Mouse (Mus musculus) left cerebral cortex, postnatal 10 days (tissue): Measurements from ENCODE around the gene Gm7075. TPM values are rescaled to one million over a fixed set of nuclear protein-coding genes. Genes with fewer than 3 reads are reported as not detected.
A peak's percentile ranks its signal among the peaks of the same experiment; 100 is the strongest.
"Not testable (repeated sequence)": the region's sequence is repeated elsewhere in the genome, so short reads cannot be mapped to it uniquely, and the experiment has no call there.

Experiments used
- DNase-seq, 2 experiments: peaks; one replicate each; pipeline ENCODE4 v3.0.0; 2021 to 2022; ENCODE audit warnings: low spot score in 2 of 2, mixed read lengths in 1 of 2; ENCODE audit errors: extremely low spot score in 1 of 2
- intact Hi-C: fragments of 180-260 bp; cut with DNase I; formaldehyde crosslinking; loops from one replicate; pipeline ENCODE4 v1.15.1; 2025
- total RNA-seq, 2 experiments: library from RNA; stranded (reverse); gene quantifications; 2 replicates each; pipeline ENCODE4 v1.2.3; 2021

The Gm7075 gene
- total RNA-seq, 2 experiments from 2014 or later = not detected

DNA sequence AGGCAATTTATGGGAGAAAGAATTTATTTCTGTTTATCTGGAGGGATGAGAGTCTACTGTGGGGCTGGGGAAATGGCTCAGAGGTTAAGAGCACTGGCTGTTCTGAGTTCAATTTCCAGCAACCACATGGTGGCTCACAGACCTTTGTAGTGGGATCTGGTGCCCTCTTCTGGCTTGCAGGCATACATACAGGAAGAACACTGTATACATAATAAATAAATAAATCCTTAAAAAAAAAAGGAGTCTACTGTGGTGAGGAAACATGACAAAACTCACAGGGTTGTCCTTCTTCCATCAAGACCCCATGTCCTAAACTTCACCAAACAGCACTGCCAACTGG, 2.9 kb upstream of the Gm7075 start:
- peak in 1 of 2 experiments; percentile 31 for DNase-seq
- intact Hi-C loops = loop anchor here (5.0 to 10.0 kb wide), 3 partner anchors 53 to 660 kb away; no protein-coding TSS in a partner anchor

DNA sequence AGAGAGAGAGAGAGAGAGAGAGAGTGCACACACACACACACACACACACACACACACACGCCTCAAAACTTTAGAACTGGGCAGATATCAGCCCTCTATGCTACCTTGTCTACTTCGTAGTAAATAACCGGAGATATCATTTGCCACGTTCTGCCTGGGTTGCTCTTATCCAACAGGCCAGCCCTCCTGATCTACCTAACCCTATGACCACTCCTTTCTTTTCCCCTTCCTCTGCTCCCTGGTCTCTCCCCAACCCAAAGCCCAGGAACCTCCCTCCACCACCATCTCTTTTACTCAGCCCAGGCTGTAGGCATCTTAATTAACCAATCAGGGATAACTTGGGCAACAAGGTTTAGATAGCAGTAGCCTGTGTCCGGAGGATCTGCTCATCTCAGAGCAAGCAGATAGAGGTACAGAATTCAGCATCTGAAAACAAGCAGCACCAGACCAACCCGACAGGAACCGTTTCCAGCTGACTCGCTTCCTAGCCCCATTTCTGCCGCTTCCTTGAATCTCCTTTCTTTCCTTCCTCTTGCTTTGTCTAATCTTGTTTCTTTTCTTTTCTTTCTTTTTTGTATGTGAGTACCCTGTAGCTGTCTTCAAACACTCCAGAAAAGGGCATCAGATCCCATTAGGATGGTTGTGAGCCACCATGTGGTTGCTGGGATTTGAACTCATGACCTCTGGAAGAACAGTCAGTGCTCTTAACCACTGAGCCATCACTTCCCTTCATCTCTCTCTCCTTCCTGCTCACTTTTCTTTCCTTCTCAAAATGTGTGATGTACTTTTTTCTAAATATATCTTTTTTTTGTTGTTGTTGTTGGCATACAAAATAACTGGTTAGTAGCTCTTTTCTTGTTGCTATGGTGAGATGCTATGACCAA, 2.2 kb upstream of the Gm7075 start:
- intact Hi-C loops = loop anchor here (5.0 to 10.0 kb wide), 3 partner anchors 53 to 661 kb away; no protein-coding TSS in a partner anchor
- DNase-seq = no peak

DNA sequence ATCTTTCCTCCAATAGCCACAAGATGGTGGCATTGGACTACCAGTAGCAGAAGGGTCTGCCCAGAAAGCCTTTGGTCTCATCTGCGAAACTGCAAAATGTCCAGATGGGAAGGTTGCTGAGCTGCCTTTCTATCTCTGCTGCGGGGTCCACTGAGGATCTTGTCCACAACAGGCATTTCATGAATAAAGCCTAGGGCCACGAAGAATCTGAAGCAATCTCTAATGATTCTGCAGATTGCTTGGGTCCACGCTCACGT, 1.1 kb upstream of the Gm7075 start:
- no peak for DNase-seq
- intact Hi-C loops = loop anchor here (5.0 to 10.0 kb wide), 3 partner anchors 55 to 662 kb away; no protein-coding TSS in a partner anchor

DNA sequence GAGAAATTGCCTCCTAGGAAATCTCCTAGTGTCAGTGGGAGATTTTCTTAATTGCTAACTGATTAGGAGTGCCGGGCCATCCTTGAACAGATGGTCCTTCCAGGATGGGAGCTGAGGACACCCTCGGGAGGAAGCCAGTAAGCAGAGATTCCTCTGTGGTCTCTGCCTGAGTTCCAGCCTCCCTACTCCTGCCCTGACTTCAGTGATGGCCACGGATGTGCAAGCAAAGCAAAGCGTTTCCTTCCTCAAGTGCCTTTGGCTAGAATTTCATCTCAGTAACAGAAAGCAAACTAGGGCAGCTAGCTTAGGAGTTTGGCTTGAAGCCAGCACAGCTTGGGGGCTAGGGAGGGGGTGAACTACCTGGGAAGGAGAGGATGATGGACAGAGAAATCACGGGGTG, 4.5 kb downstream of the Gm7075 start:
- DNase-seq = no peak
- intact Hi-C loops = no loop called here

DNA sequence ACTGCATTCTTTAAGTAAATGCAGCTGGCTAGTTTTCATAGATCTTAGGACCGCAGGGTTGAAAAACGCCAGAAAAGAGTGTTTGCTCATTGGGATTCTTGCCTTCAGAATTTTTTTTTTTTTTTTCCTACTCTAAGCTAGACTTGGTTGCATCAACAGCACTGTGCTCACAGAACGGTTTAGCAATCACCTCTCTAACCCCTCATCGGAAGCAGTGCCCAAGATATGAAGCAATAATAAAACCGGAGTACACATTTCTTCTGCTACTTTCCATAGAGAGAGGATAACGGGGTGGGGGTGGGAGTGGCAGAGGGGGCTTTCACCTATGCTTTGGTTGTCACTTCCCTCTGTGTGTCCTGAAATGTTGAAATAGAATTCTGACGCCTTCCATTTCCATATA, 5.7 kb downstream of the Gm7075 start:
- DNase-seq = no peak
- intact Hi-C loops = no loop called here

DNA sequence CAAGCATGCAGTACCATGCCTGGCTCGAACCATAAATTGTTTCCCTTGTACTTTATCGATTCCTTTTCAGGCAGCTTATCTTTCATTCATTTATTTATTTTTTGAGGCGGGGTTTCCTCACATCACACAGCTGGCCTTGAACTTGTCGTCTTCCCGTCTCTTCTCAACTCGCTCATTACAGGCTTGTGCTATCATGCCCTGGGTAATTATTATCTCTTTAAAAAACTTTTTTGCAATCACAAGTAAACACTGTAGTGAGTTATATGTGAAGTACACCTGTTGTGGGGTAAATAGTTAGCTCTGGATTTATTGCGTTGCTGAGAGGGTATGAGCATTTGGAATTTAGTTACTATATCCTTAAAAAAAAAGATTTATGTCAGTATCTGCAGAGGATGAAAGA, 6.3 kb downstream of the Gm7075 start:
- DNase-seq = no peak
- intact Hi-C loops = no loop called here

DNA sequence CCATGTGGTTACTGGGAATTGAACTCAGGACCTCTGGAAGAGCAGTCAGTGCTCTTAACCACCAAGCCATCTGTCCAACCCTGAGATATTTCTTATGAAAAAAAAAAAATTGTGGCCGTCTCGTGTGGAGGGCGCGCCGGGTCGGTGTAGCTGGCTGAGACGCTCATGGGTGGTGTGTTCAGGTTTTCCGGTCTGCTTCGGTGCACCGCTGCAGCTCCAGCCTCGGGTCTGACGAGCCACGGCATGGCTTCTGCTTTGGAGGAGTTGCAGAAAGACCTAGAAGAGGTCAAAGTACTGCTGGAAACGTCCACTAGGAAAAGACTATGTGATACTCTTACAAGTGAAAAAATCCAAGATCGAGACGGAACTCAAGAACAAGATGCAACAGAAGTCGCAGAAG, 8.8 kb downstream of the Gm7075 start:
- no peak for DNase-seq
- intact Hi-C loops = no loop called here

DNA sequence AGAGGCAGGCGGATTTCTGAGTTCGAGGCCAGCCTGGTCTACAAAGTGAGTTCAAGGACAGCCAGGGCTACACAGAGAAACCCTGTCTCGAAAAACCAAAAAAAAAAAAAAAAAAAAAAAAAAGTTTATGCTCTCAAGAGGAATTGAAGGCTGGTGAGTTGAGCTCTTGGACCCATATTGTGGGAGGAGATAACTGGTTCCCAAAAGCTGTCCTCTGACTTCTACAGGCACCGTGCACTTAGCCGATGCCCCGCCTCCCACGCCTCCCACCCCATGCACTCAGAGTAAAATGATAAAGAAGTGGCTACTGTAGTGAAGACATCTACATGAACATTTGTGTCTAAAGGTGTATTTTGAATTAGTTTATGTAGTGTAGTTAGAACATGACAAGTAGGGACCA, 9.9 kb downstream of the Gm7075 start:
- DNase-seq, intact Hi-C loops: not testable (repeated sequence)

DNA sequence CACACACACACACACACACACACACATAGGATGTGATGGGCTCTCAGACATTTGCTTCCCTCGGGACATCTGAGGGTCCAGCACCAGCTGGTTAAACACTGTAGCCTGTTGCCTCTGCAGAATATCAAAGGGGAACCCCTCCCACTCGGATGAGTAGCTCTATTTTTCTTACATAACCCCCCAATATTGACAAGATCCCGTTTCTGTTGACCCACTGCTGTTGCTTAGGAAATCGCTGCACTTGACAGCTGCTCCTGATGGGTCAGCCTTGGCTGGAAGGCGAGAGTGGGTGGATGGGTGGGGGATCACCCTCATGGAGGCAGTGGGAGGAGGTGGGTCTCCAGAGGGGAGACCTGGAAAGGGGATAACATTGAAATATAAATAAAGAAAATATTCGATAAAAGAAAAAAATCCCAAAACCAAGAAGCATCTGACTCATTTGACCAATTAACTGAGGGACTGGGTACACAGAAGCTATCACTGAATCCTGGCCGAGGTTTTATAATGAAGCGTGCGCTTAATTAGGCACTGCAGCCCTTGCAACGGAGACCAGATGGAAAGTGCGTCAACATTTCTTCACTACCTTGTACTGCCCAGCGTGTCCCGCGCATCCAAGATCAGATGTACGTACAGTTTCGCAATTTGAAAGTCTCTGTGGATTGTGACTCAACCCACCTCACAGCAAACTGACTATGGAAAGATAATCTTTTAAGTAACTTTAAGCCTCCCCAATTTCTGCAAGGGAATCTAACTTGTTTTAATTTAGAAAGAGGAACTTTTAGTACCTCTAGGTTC, 11.2 kb downstream of the Gm7075 start:
- intact Hi-C loops = no loop called here
- no peak for DNase-seq

DNA sequence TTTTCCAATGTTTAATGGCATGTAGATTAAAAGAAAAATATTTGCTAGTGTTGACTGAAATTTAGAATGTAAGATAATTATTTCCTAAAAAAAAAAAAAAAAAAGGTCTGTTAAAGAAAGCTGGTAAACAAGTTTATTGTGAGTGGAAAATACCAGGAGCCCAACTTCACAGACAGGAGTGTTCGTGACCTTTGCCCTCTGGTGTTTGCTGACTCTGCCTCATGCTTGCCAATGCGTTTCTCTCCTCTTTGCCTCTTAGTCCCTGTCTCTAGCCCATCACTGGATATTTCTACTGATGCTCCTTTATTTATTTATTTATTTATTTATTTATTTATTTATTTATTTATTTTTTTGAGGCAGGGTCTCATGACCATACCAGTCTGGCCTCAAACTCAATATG, 18.0 kb downstream of the Gm7075 start:
- DNase-seq = no peak
- intact Hi-C loops = no loop called here

DNA sequence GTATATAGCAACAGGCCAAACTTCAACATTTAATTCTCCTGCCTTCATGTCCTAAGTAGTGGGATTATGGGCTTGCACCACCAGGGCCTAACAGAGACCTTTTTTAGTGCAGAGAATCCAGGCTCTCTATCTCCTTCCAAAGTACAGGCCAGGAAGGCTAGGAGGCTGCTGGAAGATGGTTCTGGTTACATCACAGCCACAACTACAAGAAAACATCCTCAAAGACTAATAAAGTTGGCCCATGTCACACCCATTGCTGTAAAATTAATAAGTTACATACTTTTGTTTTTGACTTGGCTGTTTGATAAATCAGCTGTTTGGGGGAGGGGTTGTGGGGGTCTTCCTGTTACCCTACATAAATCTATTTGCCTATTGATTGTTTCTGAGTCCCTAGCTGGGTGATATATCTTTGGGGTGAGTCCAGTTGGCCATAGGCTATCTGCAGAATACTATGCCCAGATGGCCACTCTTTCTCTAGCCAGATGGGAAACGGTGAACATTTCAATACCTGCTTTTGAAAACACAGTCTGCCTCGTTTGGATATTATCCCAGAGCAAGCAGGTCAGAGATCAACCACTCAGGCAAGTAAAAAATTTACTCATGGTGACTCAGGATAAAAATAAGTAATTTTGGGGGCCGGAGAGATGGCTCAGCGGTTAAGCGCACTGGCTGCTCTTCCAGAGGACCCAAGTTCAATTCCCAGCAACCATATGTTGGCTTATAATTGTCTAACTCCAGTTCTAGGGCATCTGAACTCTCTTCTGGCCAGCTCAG, 18.7 kb downstream of the Gm7075 start:
- intact Hi-C loops = no loop called here
- no peak for DNase-seq

DNA sequence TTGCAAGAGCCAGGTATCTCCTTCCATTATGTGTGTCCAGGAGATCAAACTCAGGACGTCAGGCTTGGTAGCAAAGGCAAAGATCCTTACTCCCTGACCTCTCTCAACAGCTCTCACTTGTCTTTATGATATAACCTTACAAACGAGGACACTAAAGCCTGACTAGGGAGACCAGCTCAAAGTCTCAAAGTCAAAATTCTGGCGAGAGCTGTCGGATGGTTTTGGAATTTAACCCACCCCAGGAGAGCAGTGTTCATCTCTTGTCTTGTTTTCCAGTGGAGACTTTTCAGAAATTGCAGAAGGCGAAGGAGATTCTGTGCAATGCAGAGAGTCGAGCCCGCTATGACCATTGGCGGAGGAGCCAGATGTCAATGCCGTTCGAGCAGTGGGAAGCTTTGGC, 24.6 kb downstream of the Gm7075 start:
- intact Hi-C loops = no loop called here

DNA sequence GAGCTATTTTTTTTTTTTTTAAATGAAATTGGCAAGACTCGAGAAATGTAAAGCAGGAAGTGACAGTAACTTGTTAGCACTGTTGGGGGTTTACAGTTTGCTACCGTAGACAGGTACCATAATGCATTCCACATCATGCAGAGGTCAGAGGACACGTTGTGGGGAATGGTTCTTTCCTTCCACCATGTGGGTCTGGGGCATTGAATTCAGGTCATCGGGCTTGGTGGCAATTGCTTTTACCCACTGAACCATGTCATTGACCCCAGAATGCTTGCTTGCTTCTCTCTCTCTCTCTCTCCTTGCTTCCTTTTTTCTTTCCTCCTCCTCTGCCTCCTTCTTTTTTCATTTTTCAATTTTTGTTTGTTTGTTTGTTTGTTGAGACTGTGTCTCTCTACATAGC, 32.6 kb downstream of the Gm7075 start:
- DNase-seq = no peak
- intact Hi-C loops = no loop called here

More for the DNA sequence above, 24.6 kb downstream of the Gm7075 start:
- no peak for DNase-seq

DNA sequence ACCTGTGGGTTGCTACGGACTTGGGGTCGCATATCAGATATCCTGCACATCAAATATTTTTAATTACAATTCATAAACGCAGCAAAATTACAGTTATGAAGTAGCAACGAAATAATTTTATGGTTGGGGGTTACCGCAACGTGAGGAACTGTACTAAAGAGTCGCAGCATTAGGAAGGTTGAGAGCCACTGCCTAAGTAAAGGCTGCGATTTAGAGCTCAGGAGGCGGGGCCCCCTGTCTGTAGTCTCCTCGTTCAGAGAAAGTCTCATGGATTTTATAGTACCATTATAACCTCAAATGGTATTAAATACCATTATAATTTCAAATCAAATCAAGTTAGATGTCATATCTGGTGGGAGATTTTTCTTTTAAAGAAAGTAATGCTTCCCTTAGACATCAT, 34.6 kb downstream of the Gm7075 start:
- no peak for DNase-seq
- intact Hi-C loops = no loop called here

DNA sequence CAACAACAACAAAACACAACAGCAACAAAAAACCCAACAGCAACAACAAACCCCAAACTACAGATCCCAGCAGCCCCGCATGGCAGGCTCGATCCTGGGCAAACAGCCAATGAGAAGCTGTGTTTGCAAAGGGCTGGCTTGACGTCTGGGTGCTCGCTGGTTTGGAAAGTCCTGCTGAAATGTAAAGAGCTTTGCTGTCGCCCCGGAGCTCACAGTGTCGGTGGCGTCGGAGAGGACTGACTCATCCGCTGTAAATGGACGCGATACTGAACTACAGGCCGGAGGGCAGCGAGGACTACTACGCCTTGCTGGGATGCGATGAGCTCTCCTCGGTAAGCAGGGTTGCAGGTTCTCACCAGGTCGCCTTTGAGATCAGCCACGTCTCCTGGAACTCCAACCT, 35.1 kb downstream of the Gm7075 start:
- intact Hi-C loops = no loop called here
- DNase-seq = peak; percentile 86 to 88

DNA sequence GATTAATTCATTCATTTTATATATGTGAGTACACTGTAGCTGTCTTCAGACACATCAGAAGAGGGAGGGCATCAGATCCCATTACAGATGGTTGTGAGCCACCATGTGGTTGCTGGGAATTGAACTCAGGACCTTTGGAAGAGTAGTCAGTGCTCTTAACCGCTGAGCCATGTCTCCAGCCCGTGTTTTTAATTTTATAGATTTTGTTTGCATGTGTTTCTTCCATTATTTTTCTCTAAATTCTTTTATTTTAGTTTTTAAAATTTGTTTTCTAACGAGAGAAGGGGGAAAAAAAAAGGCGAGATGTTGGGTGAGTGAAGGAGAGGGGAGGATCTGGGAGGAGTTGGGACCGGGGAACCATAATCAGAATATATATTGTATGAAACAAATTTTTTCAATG, 35.7 kb downstream of the Gm7075 start:
- intact Hi-C loops, DNase-seq: not testable (repeated sequence)

DNA sequence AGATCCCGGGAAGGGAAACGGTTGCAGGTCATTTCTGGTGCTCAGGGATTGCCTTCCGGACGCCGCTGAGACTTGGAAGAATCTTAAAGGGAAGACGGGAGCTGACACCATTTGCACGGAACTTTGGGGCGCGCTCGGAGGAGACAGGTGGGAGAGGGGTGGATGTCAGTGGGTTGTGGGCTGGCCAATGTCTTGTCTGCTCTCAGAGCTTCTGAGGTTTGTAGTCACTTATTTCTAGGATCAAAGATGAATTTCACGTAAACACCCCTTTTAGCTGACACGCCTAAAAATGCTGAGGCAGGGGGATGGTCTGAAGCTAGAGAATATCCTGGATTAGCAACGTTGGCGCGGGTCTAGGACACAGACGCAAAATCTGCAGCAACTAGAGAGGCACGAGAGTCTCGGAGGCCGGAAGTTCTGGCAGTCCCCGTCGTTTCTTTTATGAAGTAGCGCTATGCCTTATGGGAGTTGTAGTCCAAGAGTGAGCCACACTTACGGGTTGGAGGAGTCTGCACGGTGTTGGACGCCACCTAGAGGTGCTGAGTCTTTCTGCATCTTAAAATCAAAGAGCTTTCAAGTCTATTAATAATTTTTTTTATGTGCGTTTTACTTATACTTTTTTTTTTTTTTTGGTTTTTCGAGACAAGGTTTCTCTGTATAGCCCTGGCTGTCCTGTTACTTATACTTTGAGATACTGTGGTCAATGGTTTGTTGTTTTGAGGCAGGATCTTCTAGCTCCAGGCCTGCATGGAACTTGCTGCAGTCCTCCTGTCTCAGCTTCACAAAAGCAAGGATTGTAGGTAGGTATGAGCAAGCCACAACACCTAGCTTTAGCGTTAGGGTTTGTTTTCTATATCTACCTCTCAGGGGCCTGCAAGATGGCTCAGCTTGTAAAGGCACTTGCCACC, 39.0 kb downstream of the Gm7075 start, which contains the start of gene Dnajc12:
Gene Dnajc12 (plus strand): TSS at position 72 of the 908 bp plus-strand sequence.
- DNase-seq = peak; percentile 88 to 89
- intact Hi-C loops = no loop called here

DNA sequence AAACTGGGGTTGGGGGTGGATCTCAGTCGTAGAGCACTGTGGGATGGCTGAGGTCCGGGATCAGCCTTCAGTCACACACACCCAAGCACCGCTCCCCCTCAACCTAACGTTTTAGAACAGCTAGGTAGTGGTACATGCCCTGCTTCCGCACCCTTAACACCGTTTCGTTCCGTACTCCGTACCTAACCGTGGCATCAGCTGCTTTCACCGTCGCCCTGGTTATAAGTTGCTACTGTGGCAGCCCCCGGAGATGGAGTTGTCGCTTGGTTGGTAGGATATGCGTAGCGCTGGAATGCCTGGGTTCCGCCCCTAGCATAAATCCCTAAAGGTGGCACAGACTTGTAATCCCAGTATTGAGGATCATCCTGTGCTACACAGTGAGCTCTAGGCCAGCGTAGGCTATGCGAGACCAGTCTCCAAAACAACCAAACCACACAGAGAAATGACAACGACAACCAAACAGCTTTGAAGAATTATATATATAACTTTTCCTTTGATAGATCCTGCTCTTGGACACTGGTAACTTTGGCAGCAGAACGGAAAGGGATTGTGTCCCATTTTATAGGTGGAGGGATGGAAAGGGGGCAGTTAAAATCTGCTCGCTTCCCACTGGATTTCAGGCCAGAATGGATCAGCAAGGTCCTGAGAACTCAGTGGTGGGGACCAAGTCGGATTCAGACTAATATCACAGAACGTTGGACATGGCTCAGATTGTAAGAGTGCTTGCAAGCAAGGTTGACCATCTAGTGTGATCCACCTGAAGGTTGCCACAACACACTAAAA, 39.9 kb downstream of the Gm7075 start, which contains the start of gene Sirt1:
Gene Sirt1 (minus strand): TSS at position 207 of the 783 bp plus-strand sequence.
- intact Hi-C loops = no loop called here
- DNase-seq = no peak
